Mouse (Mus musculus) kidney, postnatal 0 days (tissue): ENCODE measurements around the gene Hormad2. TPM values are rescaled to one million over a fixed set of nuclear protein-coding genes. Genes with fewer than 3 reads are reported as not detected.
A peak's percentile ranks its signal among the peaks of the same experiment; 100 is the strongest.

Experiments
- ATAC-seq: fragments of 200-750 bp; cut with Nextera tagmentation; replicated peaks from 2 replicates; pipeline ENCODE4 v1.8.0; 2017; ENCODE audit warnings: low read depth, moderate number of reproducible peaks, moderate TSS enrichment, moderate library complexity; ENCODE audit not compliant: low FRiP score
- DNase-seq: peaks from one replicate; pipeline ENCODE4 v3.0.0-alpha.2; 2016; ENCODE audit warnings: low spot score
- H3K27ac ChIP-seq: fragments of 300-500 bp; sonication (generic); 2 replicates; pipeline ENCODE4 v1.5.1; 2014; ENCODE audit warnings: mild to moderate bottlenecking
- H3K27me3 ChIP-seq: fragments of 300-500 bp; sonication (generic); 2 replicates; pipeline ENCODE4 v1.6.1; 2014; ENCODE audit warnings: low read length, mixed read lengths; ENCODE audit not compliant: insufficient read depth
- H3K36me3 ChIP-seq: fragments of 300-500 bp; sonication (generic); 2 replicates; pipeline ENCODE4 v1.6.1; 2014; ENCODE audit warnings: low read length, mixed read lengths; ENCODE audit not compliant: insufficient read depth
- H3K4me1 ChIP-seq: fragments of 300-500 bp; sonication (generic); replicated peaks from 2 replicates; pipeline ENCODE4 v1.6.1; 2014; ENCODE audit warnings: antibody characterized with exemption, low read length, mixed read lengths; ENCODE audit not compliant: insufficient read depth
- H3K4me2 ChIP-seq: fragments of 300-500 bp; sonication (generic); 2 replicates; pipeline ENCODE4 v1.6.1; 2014; ENCODE audit warnings: mild to moderate bottlenecking, low read length, moderate library complexity, mixed read lengths
- H3K4me3 ChIP-seq: fragments of 300-500 bp; sonication (generic); replicated peaks from 2 replicates; pipeline ENCODE4 v1.5.1; 2014; ENCODE audit warnings: low read depth, low read length
- H3K9ac ChIP-seq: fragments of 300-500 bp; sonication (generic); 2 replicates; pipeline ENCODE4 v1.6.1; 2014; ENCODE audit warnings: low read depth, low read length
- H3K9me3 ChIP-seq: fragments of 300-500 bp; sonication (generic); replicated peaks from 2 replicates; pipeline ENCODE4 v1.6.1; 2016; ENCODE audit warnings: low read length, inconsistent platforms, mixed read lengths
- CTCF ChIP-seq: IDR thresholded peaks from 2 replicates; pipeline ENCODE4 v1.5.1; 2016; ENCODE audit warnings: antibody characterized with exemption, low read depth, mild to moderate bottlenecking, moderate library complexity
- WGBS: fragments of 180-500 bp; shearing (Covaris S2); extraction: QIAGEN DNeasy Blood & Tissue Kit; methylation state at CpG from one replicate; pipeline ENCODE4 v1.1.7; 2014; 5-methylcytosine and 5-hydroxymethylcytosine counted together
- polyA plus RNA-seq: library from polyadenylated mRNA; unstranded; fragments of >200 nt; fragmentation: Nextera tagmentation; extraction: Ambion mirVana; gene quantifications from 2 replicates; pipeline ENCODE4 v1.2.1, GENCODE M21; 2015

The Hormad2 gene
- polyA plus RNA-seq, result 0.26 and 0.38 TPM in 2 replicates

GRCm38 (mm10) chr11:4440978-4441377, at the start of gene Hormad2:
Gene Hormad2, minus strand, starts transcription at chr11:4441105.
- no peak within 1 kb of the TSS for H3K4me2 ChIP-seq
- DNase-seq (no peak), ATAC-seq (no peak)
- H3K27ac ChIP-seq, result no peak within 1 kb of the TSS
- H3K36me3 ChIP-seq, result no peaks in the 10 kb centered on the region
- no peak within 1 kb of the TSS for H3K4me3 ChIP-seq
- no peak for TF ChIP-seq CTCF
- no peaks in the 10 kb centered on the region for H3K4me1 ChIP-seq
- 49% methylated on average over 19 of the region's 19 CpGs for WGBS
- H3K27me3 ChIP-seq, result no peaks in the 10 kb centered on the region
- H3K9ac ChIP-seq, result no peak within 1 kb of the TSS
- H3K9me3 ChIP-seq, result no peaks in the 10 kb centered on the region

GRCm38 (mm10) chr11:4489207-4489606, 48.3 kb upstream of the Hormad2 start:
- Histone ChIP-seq H3K4me2 (no peak overlapping the region), H3K4me1 (no peaks in the 10 kb centered on the region), H3K27ac (no peak overlapping the region), H3K9me3 (no peaks in the 10 kb centered on the region), H3K27me3 (no peaks in the 10 kb centered on the region), H3K4me3 (no peak overlapping the region), H3K9ac (no peak overlapping the region), H3K36me3 (peaks cover 72% of the 10 kb centered on the region)
- DNase-seq (no peak), ATAC-seq (no peak)
- TF ChIP-seq CTCF, result no peak
- WGBS, result 84% methylated on average over 4 of the region's 4 CpGs

- 89% methylated on average over 2 of the region's 2 CpGs for WGBS
- TF ChIP-seq CTCF, result no peak
Observed at GRCm38 (mm10) chr11:4488798-4489197, 47.9 kb upstream of the Hormad2 start.

GRCm38 (mm10) chr11:4488367-4488766, 47.5 kb upstream of the Hormad2 start:
- TF ChIP-seq CTCF, result no peak
- 94% methylated on average over 13 of the region's 13 CpGs for WGBS
- H3K36me3 ChIP-seq, result peaks cover 77% of the 10 kb centered on the region

More at GRCm38 (mm10) chr11:4488798-4489197, 47.9 kb upstream of the Hormad2 start:
- H3K4me1 ChIP-seq, result no peaks in the 10 kb centered on the region
- no peak overlapping the region for H3K27ac ChIP-seq
- H3K9ac ChIP-seq, result no peak overlapping the region
- DNase-seq (no peak), ATAC-seq (no peak)
- peaks cover 74% of the 10 kb centered on the region for H3K36me3 ChIP-seq
- H3K27me3 ChIP-seq, result no peaks in the 10 kb centered on the region
- H3K9me3 ChIP-seq, result no peaks in the 10 kb centered on the region
- no peak overlapping the region for H3K4me2 ChIP-seq
- H3K4me3 ChIP-seq, result no peak overlapping the region

GRCm38 (mm10) chr11:4487401-4487965, 46.6 kb upstream of the Hormad2 start:
- 86% methylated on average over 8 of the region's 8 CpGs for WGBS

More at GRCm38 (mm10) chr11:4488367-4488766, 47.5 kb upstream of the Hormad2 start:
- DNase-seq (no peak), ATAC-seq (no peak)
- no peaks in the 10 kb centered on the region for H3K4me1 ChIP-seq
- H3K9ac ChIP-seq, result no peak overlapping the region
- no peaks in the 10 kb centered on the region for H3K9me3 ChIP-seq
- no peak overlapping the region for H3K27ac ChIP-seq
- H3K4me2 ChIP-seq, result no peak overlapping the region
- H3K4me3 ChIP-seq, result no peak overlapping the region
- no peaks in the 10 kb centered on the region for H3K27me3 ChIP-seq

GRCm38 (mm10) chr11:4484541-4484940, 43.6 kb upstream of the Hormad2 start:
- DNase-seq (peak; percentile 46), ATAC-seq (no peak)
- H3K4me2 ChIP-seq, result no peak overlapping the region

More at GRCm38 (mm10) chr11:4487401-4487965, 46.6 kb upstream of the Hormad2 start:
- Histone ChIP-seq H3K9me3 (no peaks in the 10 kb centered on the region), H3K4me2 (no peak overlapping the region), H3K27me3 (no peaks in the 10 kb centered on the region), H3K4me1 (no peaks in the 10 kb centered on the region), H3K9ac (no peak overlapping the region), H3K36me3 (peaks cover 83% of the 10 kb centered on the region), H3K4me3 (no peak overlapping the region), H3K27ac (no peak overlapping the region)
- no peak for TF ChIP-seq CTCF
- DNase-seq, result no peak
- no peak for ATAC-seq

More at GRCm38 (mm10) chr11:4484541-4484940, 43.6 kb upstream of the Hormad2 start:
- no peaks in the 10 kb centered on the region for H3K4me1 ChIP-seq
- H3K9ac ChIP-seq, result no peak overlapping the region
- no peak overlapping the region for H3K4me3 ChIP-seq
- WGBS, result 90% methylated on average over 5 of the region's 5 CpGs
- no peaks in the 10 kb centered on the region for H3K27me3 ChIP-seq
- no peaks in the 10 kb centered on the region for H3K9me3 ChIP-seq
- H3K27ac ChIP-seq, result no peak overlapping the region
- no peak for TF ChIP-seq CTCF
- peaks cover 87% of the 10 kb centered on the region for H3K36me3 ChIP-seq
